Mouse (Mus musculus) lung, adult 2 months (tissue): ENCODE measurements at regions not wholly inside any gene's neighbourhood (a gene's known extent, or its start where the extent isn't known, plus 50 kb on each side); places are given as distances from the start of the nearest gene placed in this dataset.

ENCODE experiments used
- CTCF ChIP-seq: fragments of 200-500 bp; IDR thresholded peaks from 2 replicates; pipeline ENCODE4 v1.5.1; 2011; ENCODE audit warnings: mild to moderate bottlenecking, low read length, control low read depth; ENCODE audit not compliant: insufficient read depth
- POLR2A ChIP-seq: fragments of 200-500 bp; IDR thresholded peaks from 2 replicates; pipeline ENCODE4 v1.6.1; 2011; ENCODE audit warnings: low read depth, mild to moderate bottlenecking, control low read depth, low read length, borderline replicate concordance; ENCODE audit errors: extremely low read depth

DNA sequence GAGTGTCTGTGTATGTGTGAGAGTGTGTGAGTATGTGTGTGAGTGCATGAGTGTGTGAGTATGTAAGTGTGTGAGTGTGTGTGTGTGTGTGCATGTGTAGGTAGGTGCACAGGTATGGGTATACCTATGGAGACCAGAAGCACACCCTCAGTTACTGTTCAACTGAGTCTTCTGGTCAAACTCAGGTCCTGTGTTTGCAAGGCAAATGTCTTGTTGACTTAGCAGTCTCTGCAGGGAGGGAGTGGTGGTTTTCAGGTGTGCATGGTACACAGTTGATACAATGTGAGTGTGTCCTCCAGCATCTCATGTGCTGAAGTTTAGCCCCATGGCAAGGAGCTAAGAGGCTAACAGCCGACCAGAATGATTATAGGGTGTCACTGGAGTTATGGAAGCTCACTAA, 166.7 kb downstream of the Gadd45g start:
- TF ChIP-seq CTCF (no peak), POLR2A (no peak)
